ENCODE assay signal across 15 mouse cellular contexts in the genomic region with DNA sequence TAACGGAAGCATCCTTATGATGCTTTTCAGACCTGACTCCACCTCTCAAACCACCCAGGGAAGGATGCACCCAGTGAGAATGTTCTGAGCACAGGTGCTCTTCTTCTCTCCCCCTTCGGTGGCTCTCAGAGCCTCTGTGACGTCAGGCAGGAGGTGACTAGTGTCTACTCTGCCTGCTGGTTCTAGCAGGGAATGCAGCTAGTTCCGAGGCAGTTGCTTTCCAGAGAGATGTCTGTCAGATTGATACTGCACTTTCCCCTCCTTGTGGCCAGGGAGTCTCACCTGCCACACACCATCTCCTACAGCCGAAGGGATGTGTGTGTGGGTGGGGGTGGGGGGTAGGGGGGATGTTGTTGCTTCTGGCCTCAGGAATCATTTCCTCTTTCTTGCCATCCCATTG. TPM values are rescaled to one million over a fixed set of nuclear protein-coding genes. Genes with fewer than 3 reads are reported as not detected.
DNase-seq lines count a peak whose midpoint lies in the region; ATAC-seq lines count a peak whose summit lies in the region.
"Had no signal": no experiment of that assay in that cellular context is flagged by ENCODE, and none has a peak within 500 bp of the region (broad histone marks: within the 10 kb centered on the region; RNA-seq: fewer than 3 reads in every experiment).

No protein-coding gene starts in this region.

- H3K4me2 ChIP-seq in forebrain, embryonic 15.5 days (replicated peaks), result peak overlapping the region; percentile 9; the same call in 1 of the 2 replicates
- no peak overlapping the region for H3K4me2 ChIP-seq in forebrain, embryonic 12.5 days
- peak overlapping the region; percentile 69 for H3K4me2 ChIP-seq in hindbrain, embryonic 12.5 days (replicated peaks)
- peak overlapping the region; percentile 45 for H3K4me2 ChIP-seq in midbrain, embryonic 16.5 days (ENCODE audit: low read length)
- H3K4me2 ChIP-seq: embryonic facial prominence, embryonic 13.5 days; lung, embryonic 15.5 days; stomach, embryonic 15.5 days had no signal

- no peak overlapping the region for H3K4me3 ChIP-seq in forebrain, embryonic 15.5 days
- no peak overlapping the region for H3K4me3 ChIP-seq in forebrain, embryonic 12.5 days (replicated peaks)
- H3K4me3 ChIP-seq in hindbrain, embryonic 12.5 days, result 0 out of 2 replicates have a peak overlapping the region, but pooled peaks have one; percentile 3
- peak overlapping the region; percentile 10; the same call in 1 of the 2 replicates for H3K4me3 ChIP-seq in midbrain, embryonic 16.5 days (ENCODE audit: low read depth, low read length)
- H3K4me3 ChIP-seq: embryonic facial prominence, embryonic 13.5 days; lung, embryonic 15.5 days; stomach, embryonic 15.5 days had no signal

- H3K27me3 ChIP-seq in forebrain, embryonic 15.5 days, result peaks cover 46% of the 10 kb centered on the region
- H3K27me3 ChIP-seq in forebrain, embryonic 12.5 days, result peaks cover 75% of the 10 kb centered on the region
- peaks cover 12% of the 10 kb centered on the region; the same call in 1 of the 2 replicates for H3K27me3 ChIP-seq in hindbrain, embryonic 12.5 days
- H3K27me3 ChIP-seq in midbrain, embryonic 16.5 days (ENCODE audit: control insufficient read depth, insufficient read depth, low read depth, low read length), result no peaks in the 10 kb centered on the region

- DNase-seq in ES-CJ7 (ENCODE audit: low read depth, low spot score), result peak; percentile 20
- no peak for DNase-seq in urinary bladder, postnatal 4 days (ENCODE audit: low spot score in 2 of 2)
- DNase-seq in frontal cortex, postnatal 14 days (ENCODE audit: low spot score in 2 of 2), result no peak
- no peak for DNase-seq in right cerebral cortex, adult 18-20 months
- DNase-seq: gastrocnemius, postnatal 25 days; heart, postnatal 10 days; kidney, postnatal 25 days had no signal

- H3K9me3 ChIP-seq in forebrain, embryonic 15.5 days, result no peaks in the 10 kb centered on the region
- no peaks in the 10 kb centered on the region for H3K9me3 ChIP-seq in forebrain, embryonic 12.5 days
- no peaks in the 10 kb centered on the region for H3K9me3 ChIP-seq in hindbrain, embryonic 12.5 days (replicated peaks)
- H3K9me3 ChIP-seq in midbrain, embryonic 16.5 days (replicated peaks; ENCODE audit: control insufficient read depth, low read length, poor library complexity, severe bottlenecking), result no peaks in the 10 kb centered on the region
- H3K9me3 ChIP-seq: embryonic facial prominence, embryonic 13.5 days; lung, embryonic 15.5 days; stomach, embryonic 15.5 days had no signal

- H3K4me1 ChIP-seq in forebrain, embryonic 15.5 days, result peaks cover 40% of the 10 kb centered on the region
- H3K4me1 ChIP-seq in forebrain, embryonic 12.5 days, result peaks cover 74% of the 10 kb centered on the region
- peaks cover 79% of the 10 kb centered on the region for H3K4me1 ChIP-seq in hindbrain, embryonic 12.5 days
- peaks cover 69% of the 10 kb centered on the region for H3K4me1 ChIP-seq in midbrain, embryonic 16.5 days (ENCODE audit: control insufficient read depth, insufficient read depth, low read length)

- no peak overlapping the region for H3K27ac ChIP-seq in forebrain, embryonic 15.5 days (replicated peaks)
- no peak overlapping the region for H3K27ac ChIP-seq in forebrain, embryonic 12.5 days
- peak overlapping the region; percentile 58 for H3K27ac ChIP-seq in hindbrain, embryonic 12.5 days
- H3K27ac ChIP-seq in midbrain, embryonic 16.5 days (ENCODE audit: low read length), result no peak overlapping the region
- H3K27ac ChIP-seq: embryonic facial prominence, embryonic 13.5 days; lung, embryonic 15.5 days; stomach, embryonic 15.5 days had no signal

- H3K9ac ChIP-seq in forebrain, embryonic 15.5 days (replicated peaks), result no peak overlapping the region; the same call in 1 of the 2 replicates
- H3K9ac ChIP-seq in forebrain, embryonic 12.5 days, result no peak overlapping the region
- H3K9ac ChIP-seq in hindbrain, embryonic 12.5 days, result peak overlapping the region; percentile 39; the same call in 1 of the 2 replicates
- peak overlapping the region; percentile 55 for H3K9ac ChIP-seq in midbrain, embryonic 16.5 days (ENCODE audit: low read depth, low read length)
- H3K9ac ChIP-seq: embryonic facial prominence, embryonic 13.5 days; lung, embryonic 15.5 days; stomach, embryonic 15.5 days had no signal

- no peaks in the 10 kb centered on the region for H3K36me3 ChIP-seq in forebrain, embryonic 15.5 days
- no peaks in the 10 kb centered on the region for H3K36me3 ChIP-seq in forebrain, embryonic 12.5 days (replicated peaks)
- no peaks in the 10 kb centered on the region for H3K36me3 ChIP-seq in hindbrain, embryonic 12.5 days
- H3K36me3 ChIP-seq in midbrain, embryonic 16.5 days (ENCODE audit: control insufficient read depth, insufficient read depth, low read length), result no peaks in the 10 kb centered on the region
- H3K36me3 ChIP-seq: embryonic facial prominence, embryonic 13.5 days; lung, embryonic 15.5 days; stomach, embryonic 15.5 days had no signal

- no peak for ATAC-seq in forebrain, embryonic 15.5 days (replicated peaks)
- no peak for ATAC-seq in forebrain, embryonic 12.5 days (ENCODE audit: low FRiP score)
- ATAC-seq in hindbrain, embryonic 12.5 days (ENCODE audit: low FRiP score), result no peak
- ATAC-seq in midbrain, embryonic 16.5 days, result no peak
- ATAC-seq: activated CD4-positive, CD25-positive, alpha-beta regulatory T cell, adult 4 months had no signal

- 51% methylated on average over 5 of the region's 5 CpGs for WGBS in forebrain, embryonic 15.5 days
- WGBS in forebrain, embryonic 12.5 days, result 44% methylated on average over 5 of the region's 5 CpGs
- WGBS in hindbrain, embryonic 12.5 days, result 38% methylated on average over 5 of the region's 5 CpGs
- WGBS in midbrain, embryonic 16.5 days, result 33% methylated on average over 5 of the region's 5 CpGs

RNA-seq across cellular contexts. Expression of a gene that starts 54.6 kb away (rescaled TPM):
- polyA plus RNA-seq in forebrain, embryonic 15.5 days (2015; fragmentation: Nextera tagmentation; extraction: Ambion mirVana), result 24.6 and 27.3 TPM in 2 replicates
- 8.1 and 10.9 TPM in 2 replicates for polyA plus RNA-seq in forebrain, embryonic 12.5 days (2016; fragmentation: Nextera tagmentation; extraction: Ambion mirVana)
- 24.1 and 25.8 TPM in 2 replicates for polyA plus RNA-seq in hindbrain, embryonic 12.5 days (2016; fragmentation: Nextera tagmentation; extraction: Ambion mirVana)
- polyA plus RNA-seq in midbrain, embryonic 16.5 days (2015; fragmentation: Nextera tagmentation; extraction: Ambion mirVana), result 21.5 and 23.6 TPM in 2 replicates

Comparison
In these comparisons a context has a peak if more than half of its experiments do, and no peak if none do; other contexts are left out.
1. H3K4me3 ChIP-seq: peak in hindbrain, embryonic 12.5 days (single experiment) and midbrain, embryonic 16.5 days (single experiment); none in forebrain, embryonic 15.5 days (single experiment) and forebrain, embryonic 12.5 days (single experiment).
2. H3K9ac ChIP-seq: peak in hindbrain, embryonic 12.5 days (single experiment) and midbrain, embryonic 16.5 days (single experiment); none in forebrain, embryonic 15.5 days (single experiment) and forebrain, embryonic 12.5 days (single experiment).